Mouse (Mus musculus) gastrocnemius, adult 18-20 months (tissue): ENCODE data around the gene Pcdh15. TPM values are rescaled to one million over a fixed set of nuclear protein-coding genes. Genes with fewer than 3 reads are reported as not detected.

ENCODE experiments used
- DNase-seq: peaks from one replicate; pipeline ENCODE4 v3.0.0; 2021; ENCODE audit warnings: low spot score
- total RNA-seq, 2 experiments: library from RNA; stranded (reverse); gene quantifications; 2 replicates each; pipeline ENCODE4 v1.2.3; 2021

Gene Pcdh15
- total RNA-seq, 2 experiments from 2014 or later, result 0.19 to 0.23 TPM

DNA sequence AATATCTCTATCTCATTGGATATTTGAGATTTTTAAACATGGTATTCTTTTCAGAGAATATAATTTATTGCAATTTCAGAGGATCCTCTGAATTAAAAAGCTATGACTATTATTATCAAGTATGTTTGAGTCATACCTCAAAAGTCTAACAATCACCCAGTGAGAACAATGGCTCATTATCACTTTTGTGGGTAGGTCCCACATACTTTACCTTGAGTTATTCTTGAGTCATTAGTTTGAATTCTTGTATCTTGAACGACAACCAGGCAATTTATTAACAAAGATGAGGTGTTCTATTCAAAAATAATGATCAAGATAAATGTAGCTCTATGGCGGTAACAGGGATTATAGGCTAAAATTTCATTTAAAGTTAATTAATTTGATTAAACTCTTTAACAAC lies 1439.2 kb downstream of the Pcdh15 start:
- no peak for DNase-seq

DNA sequence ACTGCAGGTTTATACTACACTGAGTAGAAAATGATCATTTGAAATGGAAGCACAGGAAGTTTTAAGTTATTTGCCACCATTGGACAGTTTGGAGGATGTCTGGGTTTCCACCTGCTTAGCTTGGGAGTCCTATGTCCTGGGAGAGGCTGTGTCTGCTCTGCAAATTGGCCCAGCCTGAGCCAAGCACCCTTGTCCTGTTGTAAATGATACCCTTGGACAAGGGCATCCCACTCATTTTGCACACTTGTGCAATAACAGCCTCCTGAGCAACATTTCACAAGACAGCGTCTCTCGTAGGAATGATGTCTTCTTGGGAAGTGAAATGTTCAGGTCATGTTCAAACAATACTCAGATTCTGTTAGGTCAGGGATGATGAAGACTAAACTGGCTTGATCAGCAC lies 1456.2 kb downstream of the Pcdh15 start:
- DNase-seq, result no peak

DNA sequence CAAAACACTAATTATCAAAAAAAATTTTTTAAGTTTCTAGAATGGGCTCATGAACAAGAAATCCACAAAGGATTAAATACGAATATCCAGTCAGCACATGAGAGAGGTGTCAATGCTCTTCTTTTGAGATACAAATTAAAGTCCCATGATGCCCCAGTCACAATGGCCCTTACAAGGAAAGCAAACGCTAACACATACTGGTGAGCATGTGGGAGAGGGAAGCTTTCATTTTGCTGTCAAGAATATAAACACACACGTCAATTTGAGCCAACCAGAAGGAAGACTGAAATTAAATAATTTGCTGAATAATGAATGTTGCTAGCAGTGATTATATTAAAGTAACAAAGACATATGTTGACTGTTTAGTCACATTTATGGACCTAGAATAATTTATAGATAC lies 1470.5 kb downstream of the Pcdh15 start:
- no peak for DNase-seq

DNA sequence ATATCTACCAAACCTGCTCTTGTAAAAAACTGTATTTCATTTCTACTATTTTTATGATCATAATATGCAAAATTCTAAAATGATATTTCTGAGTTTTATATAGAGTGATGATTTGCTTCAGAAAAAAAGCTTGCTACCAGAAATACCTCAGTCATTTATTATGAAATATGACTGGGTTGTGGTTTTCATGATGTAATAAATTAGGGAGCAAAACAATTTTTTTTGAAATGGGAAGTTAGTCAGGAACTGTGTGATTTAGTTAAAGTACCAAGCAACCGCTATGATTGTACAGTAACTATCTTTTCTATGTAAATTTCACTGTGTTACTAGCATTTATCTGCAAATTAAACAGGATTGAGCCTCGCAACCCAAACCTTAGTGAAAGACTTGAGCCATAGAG lies 1480.8 kb downstream of the Pcdh15 start:
- no peak for DNase-seq

DNA sequence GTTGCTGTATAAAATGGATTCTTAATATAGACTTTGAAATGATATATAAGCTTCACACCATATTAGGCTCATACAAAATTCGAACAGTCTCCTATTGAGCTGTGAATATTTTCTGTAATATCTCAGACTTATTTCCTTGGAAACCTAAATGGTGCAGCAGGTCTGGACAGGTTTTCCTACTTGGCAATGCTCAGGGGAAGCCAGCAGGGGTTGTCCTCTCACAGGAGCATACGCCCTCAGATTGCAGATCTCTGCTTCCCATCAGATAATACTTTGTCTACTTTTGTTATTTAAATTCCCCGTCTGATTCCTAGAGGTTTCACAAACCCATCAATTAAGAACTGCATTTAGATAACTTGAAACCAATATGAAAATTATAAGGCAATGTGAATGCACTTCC lies 1492.7 kb downstream of the Pcdh15 start:
- no peak for DNase-seq

DNA sequence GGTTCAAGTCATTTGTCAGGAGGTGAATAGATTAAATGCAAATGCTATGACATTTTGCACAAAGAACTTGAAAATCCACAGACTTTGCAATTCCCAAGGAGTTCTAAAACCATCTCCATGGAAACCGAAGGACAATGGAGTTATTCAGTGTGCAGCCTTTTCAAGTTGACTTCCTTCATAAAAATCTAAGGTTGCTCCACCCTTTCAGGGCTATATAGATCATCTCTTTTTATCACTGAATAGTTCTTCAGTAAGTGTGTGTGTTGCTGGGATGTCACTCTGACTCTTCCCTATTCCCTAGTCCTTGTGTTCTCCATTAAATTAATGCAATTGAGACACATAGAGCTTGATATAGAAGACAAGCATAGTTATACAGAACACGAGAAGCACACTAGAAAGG lies 1508.5 kb downstream of the Pcdh15 start:
- DNase-seq, result no peak

DNA sequence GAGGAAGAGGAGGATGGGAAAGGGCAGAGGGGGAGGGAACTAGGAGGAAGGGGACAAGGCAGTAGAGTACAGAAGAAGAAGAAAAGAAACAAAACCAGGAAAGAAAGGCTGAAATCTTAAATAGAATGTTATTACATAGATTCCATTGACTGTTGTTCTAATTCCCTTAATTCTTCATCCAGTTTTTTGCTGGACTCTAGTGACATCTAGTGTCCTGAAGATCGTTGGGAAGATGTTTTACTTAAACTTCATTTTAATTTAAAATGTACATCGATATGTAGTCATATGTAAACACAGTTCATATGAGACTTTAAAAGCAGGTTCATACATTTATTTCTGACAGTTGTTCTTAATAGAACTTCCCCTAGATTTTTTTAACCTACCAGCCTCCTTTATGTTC lies 1522.7 kb downstream of the Pcdh15 start:
- no peak for DNase-seq

DNA sequence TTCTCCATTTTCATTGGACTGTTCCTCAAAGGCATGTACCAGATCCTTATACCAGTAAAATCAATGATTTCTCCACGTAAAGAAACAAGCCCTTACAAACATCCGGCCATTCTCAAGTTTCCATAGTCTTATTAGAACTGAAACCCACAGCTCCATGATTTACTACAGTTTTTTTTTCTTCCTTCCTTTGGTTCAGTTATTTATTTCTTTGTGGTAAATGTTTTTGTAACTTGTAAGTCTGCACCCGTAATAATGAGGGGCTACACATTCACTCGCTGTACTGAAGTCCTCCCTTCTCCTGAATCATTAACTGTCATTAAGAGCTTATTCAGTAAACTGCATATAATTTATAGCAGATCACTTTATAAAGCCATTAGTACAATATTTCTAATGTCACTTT lies 1526.6 kb downstream of the Pcdh15 start:
- DNase-seq, result no peak

DNA sequence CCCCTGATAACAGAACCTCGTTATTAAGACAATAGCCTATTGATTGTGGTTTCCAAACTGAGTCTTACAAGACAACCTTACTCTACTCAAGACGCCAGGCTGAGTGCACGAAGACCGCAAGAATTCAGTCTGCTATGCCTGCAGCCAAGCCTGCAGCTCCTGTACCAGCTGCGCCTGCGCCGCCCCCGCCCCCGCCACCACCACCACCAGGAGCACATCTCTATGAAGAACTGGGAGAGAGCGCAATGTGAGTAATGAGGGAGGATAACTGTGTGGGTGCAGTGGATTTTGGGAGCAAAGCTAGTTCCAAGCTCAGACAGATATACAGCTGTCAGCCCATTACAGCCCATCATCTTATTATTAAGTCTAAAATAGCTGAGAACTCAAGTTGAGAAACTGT lies 1527.5 kb downstream of the Pcdh15 start:
- DNase-seq, result no peak

DNA sequence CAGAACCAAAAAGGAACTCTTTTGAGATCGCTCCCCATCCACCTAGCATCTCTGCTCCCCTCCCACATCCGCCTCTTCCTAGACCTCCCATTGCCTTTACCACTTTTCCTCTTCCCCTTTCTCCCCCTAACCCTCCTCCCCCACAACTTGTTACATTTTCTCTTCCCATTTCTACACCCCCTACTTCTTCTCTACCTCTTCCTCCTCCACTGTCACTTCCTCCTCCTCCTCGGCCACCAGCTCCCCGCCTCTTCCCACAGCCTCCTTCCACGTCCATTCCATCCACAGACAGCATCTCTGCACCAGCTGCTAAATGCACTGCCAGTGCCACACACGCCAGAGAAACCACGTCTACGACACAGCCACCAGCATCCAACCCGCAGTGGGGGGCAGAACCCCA lies 1532.2 kb downstream of the Pcdh15 start:
- no peak for DNase-seq

DNA sequence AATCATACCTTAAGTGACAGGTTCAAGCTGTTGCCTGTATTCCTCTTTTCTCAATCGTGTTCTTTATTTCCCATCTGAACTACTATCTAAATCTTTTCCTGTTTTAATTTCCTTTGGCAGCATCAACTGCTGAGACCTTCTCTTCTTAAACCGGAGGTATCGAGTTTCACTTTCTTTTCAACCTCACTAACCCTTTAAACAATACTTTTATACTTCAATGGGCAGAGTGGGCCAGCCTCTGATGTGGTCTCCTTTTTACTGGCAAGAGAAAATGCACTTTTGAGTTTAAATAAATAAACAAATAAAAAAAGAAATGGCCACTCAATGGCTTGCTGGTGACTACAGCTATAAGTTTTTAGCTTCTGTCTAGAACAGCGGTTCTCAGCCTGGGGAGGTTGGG lies 1537.9 kb downstream of the Pcdh15 start:
- no peak for DNase-seq

DNA sequence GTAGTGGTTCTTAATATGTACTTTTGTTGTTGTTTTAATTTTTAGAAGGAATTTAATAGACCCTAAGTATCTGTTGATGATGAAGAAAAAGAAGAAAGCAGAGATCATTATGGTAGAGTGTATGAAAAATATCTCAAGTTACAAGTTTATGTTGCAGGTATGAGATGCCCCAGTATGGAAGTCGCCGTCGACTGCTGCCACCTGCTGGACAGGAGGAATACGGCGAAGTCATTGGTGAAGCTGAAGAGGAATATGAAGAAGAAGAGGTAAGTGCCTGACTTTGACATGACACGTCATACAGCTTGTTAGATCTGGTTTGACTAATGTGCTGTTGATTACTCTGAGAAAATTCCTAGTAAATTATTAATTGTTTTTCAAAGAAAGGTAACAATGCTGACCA lies 1543.0 kb downstream of the Pcdh15 start:
- DNase-seq, result no peak

DNA sequence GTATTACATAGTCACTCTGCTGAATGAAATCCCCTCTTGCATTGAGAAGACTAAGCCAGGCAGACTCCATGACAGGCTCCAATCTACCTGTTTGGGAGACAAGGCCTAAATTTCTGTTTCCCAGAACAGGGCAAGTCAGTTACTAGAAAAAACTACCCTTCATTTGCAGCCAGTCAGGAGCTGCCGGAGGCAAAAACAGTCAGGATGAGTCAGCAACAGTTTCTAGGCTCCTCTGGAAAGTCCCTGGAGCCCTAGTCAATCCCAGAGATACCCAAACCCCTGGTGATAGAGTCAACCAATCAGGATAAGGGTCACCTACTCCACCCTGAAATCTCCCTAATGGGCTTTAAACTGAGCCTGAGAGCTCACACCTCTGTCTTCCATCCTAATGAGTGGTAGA lies 1564.0 kb downstream of the Pcdh15 start:
- no peak for DNase-seq

DNA sequence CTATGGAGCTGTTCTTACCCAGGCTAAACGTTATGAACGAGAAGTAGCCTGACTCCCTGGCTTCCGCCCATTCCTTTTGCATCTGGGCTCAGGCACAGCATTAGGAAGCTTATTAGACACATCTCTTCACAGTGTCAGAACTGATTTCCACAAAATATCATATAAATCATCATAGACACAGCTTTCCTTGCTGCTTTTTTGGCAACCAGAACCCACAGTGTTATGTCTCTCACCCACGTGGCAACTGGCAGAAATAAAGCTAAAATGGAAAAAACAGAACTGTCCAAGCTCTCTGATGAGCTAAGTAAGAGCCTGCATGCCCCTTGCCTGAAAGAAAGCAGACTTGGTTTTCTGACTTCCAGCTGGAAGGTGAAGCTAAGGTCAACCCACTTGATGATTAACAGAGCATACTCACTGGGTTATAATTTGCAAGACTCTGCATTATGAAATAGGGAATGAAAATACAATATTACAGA lies 1580.9 kb downstream of the Pcdh15 start:
- peak; percentile 1 for DNase-seq

DNA sequence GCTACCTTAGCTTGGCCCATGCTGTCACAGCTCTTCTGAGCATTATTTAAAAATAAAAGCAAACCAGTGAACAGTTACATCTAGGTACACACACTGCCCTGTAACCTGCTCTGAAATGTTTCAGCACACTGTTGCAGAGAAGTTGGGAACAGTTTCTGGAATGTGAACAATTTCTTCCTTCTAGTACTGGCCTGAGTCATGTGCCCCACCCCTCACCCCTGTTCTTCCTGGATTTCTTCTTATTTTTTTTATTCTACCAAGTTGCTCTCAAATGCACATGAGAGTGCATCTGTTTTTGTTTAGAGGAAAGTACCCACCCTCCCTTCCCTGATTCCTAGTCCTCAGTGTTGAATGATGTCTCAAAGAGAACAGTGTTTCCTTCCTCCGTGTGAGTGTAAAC lies 1581.4 kb downstream of the Pcdh15 start:
- DNase-seq, result no peak
